Mouse (Mus musculus): ENCODE measurements at regions not wholly inside any gene's neighbourhood (a gene's known extent, or its start where the extent isn't known, plus 50 kb on each side); places are given as distances from the start of the nearest gene placed in this dataset.

DNA sequence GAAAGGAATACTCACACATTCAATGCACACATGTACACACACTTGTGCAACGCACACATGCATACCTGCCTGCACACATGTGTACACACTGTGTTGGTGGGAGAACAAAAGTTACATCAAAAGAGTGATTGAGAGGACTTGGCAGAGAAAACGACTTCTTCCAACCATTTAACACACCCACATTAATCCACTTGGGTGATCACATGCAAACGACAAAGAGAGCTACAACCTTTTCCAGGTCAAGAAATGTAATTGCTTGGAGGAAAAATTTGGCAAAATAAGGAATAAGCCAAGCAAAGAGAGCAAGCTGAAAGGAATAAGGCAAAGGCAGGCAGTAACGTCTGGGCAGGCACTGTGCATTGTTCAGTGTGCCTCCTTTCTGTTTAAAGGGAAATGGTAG lies 67.3 kb downstream of the C1d start:
- no peak overlapping the region for H3K9ac ChIP-seq
- no peak overlapping the region for H3K4me3 ChIP-seq
- ATAC-seq (ENCODE audit: low FRiP score), result no peak
- H3K4me2 ChIP-seq (replicated peaks), result no peak overlapping the region
- 32% methylated on average over 4 of the region's 4 CpGs for WGBS
- no peaks in the 10 kb centered on the region for H3K27me3 ChIP-seq
- no peak overlapping the region for H3K27ac ChIP-seq
- no peaks in the 10 kb centered on the region for H3K36me3 ChIP-seq
- no peaks in the 10 kb centered on the region for H3K9me3 ChIP-seq (replicated peaks)
- no peaks in the 10 kb centered on the region for H3K4me1 ChIP-seq

DNA sequence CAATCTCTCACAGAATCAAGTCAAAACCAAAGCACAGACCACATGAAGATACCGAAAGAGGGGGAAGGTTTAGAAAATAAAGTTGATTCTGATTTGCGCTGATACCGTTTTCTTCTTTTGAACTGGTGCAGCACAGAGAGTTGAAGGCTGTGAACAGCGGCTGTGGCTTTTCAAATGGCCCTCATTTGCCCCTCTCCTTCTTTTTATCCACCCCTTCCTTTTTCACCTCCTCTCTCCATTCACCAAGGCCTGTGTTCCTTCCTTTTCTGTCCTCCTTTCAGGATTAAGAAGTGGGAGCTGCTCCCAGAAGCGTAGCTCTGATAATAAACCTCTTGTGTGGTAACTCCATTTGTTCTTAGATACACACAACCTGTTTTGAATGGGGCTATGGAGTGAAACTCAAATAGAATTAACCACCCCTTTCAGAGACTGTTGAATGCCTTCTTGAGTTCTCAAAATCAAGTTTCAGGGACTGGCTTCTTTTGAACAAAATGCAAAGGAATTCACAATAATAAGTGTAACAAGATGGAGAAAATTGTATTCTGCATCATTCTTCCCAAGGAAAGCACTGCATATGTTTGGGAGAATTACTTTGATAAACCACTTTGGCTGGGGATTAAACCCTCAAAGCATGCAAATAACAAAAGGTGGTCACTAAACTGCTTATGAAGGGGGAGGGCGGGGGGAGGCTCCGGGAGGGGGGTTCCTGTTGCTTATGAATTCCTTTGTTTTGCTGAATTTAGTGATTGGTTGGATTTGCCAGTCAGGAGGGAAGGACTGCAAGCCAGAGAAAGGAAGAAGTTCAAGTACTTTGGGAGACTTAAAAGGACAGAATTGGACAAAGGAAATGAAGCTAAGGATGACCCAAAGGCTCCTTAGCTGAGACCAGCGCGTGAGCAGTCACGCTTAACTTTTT lies 68.6 kb downstream of the C1d start:
- no peaks in the 10 kb centered on the region for H3K4me1 ChIP-seq
- no peak overlapping the region for H3K9ac ChIP-seq
- ATAC-seq (ENCODE audit: low FRiP score), result peak; percentile 54; the same call in 1 of the 2 replicates
- no peak overlapping the region for H3K4me3 ChIP-seq
- H3K4me2 ChIP-seq (replicated peaks), result no peak overlapping the region
- H3K36me3 ChIP-seq, result no peaks in the 10 kb centered on the region
- WGBS, result 48% methylated on average over 10 of the region's 10 CpGs
- no peaks in the 10 kb centered on the region for H3K27me3 ChIP-seq
- no peak overlapping the region for H3K27ac ChIP-seq
- H3K9me3 ChIP-seq (replicated peaks), result no peaks in the 10 kb centered on the region

DNA sequence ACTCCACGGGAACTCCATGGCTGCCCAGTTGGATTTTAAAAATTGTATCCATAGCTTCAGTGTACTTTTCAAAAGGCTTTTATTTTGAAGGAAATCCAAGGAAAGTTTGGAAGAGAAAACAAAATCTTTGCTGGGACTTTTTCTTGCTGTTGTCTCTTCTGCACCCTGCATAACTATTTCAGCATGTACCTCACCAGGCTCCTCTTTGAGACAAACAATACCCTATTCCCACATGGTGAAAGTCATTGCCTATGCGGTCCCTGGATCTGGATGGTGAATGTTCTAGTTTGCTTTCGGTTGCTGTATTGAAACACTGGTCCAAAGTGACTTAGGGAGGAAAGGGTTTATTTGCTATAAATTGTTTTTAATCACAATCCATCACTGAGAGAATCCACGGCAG lies 69.3 kb downstream of the C1d start:
- no peak overlapping the region for H3K4me2 ChIP-seq (replicated peaks)

DNA sequence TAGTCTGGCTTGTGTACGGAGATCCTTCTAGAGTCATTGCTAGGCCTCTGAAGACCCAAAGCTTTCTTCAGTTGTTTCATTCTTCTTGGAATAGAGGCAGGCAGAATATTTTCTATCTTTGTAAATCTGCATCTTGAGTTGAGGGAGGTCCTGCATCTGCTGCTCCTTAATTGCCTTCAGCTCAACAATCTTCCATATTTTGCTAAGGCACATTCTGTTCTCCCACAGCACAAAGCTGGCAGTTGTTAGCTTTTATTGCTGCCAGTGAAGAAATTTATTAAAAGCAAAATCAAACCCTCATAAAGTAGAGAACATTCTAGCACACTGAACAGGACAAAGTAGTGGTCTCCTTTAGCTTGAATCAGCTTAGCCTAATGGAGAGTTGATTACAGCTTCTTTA lies 94.1 kb downstream of the C1d start:
- 96% methylated on average over 1 of the region's 1 CpGs for WGBS
- no peak overlapping the region for H3K4me2 ChIP-seq (replicated peaks)
- H3K4me1 ChIP-seq, result peaks cover 13% of the 10 kb centered on the region
- H3K4me3 ChIP-seq, result no peak overlapping the region
- no peak for ATAC-seq (ENCODE audit: low FRiP score)
- no peaks in the 10 kb centered on the region for H3K9me3 ChIP-seq (replicated peaks)
- no peak overlapping the region; the same call in 1 of the 2 replicates for H3K27ac ChIP-seq
- no peak overlapping the region for H3K9ac ChIP-seq
- no peaks in the 10 kb centered on the region for H3K27me3 ChIP-seq
- H3K36me3 ChIP-seq, result no peaks in the 10 kb centered on the region

More for the DNA sequence above, 69.3 kb downstream of the C1d start:
- Histone ChIP-seq H3K9ac (no peak overlapping the region), H3K36me3 (no peaks in the 10 kb centered on the region), H3K27ac (no peak overlapping the region), H3K9me3 (replicated peaks) (no peaks in the 10 kb centered on the region), H3K4me1 (no peaks in the 10 kb centered on the region), H3K4me3 (no peak overlapping the region), H3K27me3 (no peaks in the 10 kb centered on the region)
- 53% methylated on average over 4 of the region's 4 CpGs for WGBS
- ATAC-seq (ENCODE audit: low FRiP score), result no peak

DNA sequence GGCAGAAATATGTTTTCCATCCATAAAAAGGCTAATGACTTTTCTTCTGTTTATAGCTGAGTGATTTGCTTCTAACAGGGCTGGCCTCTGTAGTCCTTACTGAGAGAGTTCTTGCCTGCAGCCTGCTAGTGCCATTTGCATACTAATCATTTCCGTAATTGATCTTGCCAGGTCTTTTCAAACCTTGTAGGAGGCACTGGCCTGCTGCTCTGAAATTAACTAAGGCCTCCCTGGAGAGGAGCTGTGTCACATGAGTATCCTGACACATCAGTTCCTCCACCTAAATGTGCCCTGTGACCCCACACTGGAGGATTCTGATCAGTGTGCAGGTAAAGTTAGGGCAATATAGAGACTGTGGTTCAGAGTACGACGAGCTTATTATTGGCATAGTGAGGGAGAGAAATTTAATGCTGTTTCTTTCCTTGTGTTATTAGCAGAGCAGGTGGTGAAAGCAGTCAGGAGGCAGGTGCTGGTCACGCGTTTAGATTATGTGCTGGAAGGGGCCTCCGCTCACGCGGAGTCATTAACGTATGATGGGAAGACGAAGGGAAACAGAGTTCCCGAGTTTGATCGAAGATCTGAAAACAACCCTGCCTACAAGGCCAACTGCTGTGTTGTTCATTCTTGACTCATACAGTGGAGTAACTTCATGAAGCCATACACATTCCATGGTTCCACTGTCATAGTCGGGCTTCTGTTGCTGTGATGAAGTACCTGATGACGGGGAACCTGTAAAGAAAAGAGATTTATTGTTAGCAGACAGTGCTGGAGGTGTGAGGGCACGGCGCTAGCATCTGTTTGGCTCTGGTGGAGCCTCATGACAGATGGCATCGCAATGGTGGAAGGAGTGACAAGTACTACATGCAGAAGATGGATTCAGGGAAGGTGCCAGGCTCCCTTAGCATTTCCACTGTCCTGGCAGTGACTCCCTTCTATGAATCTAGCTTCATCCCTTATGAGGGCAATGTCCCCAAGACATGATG lies 95.1 kb downstream of the C1d start:
- Histone ChIP-seq H3K27ac (peak overlapping the region; percentile 36; the same call in 1 of the 2 replicates), H3K4me3 (no peak overlapping the region), H3K9ac (no peak overlapping the region), H3K4me2 (replicated peaks) (no peak overlapping the region), H3K9me3 (replicated peaks) (no peaks in the 10 kb centered on the region), H3K4me1 (peaks cover 13% of the 10 kb centered on the region), H3K36me3 (no peaks in the 10 kb centered on the region), H3K27me3 (no peaks in the 10 kb centered on the region)
- ATAC-seq (ENCODE audit: low FRiP score), result peak; percentile 83
- 61% methylated on average over 17 of the region's 17 CpGs for WGBS

DNA sequence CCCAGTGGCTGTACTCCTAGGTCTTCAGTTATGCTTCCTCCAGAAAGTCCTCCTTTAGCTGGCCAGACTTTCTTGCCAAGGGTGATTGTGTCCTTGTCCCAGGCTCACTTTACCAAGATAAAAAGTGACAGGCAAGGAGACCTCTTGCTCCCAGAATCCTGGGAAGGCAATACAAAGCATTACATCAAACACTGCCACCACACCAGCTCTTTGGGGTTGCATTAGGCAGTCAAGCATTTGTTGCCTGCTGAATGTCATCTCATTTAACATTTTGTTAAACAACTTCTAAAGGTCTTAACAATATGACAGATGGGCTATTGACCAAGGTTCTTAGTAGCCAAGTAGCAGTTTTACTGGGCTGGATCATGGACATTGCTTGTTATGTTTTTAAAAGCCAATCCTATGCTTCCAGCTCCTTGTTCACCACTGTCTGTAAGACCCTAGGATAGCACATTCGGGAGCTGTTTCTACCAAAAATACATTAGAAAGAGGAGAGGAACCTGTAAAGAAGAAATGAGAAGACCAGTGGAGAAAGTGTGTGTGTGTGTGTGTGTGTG lies 102.4 kb downstream of the C1d start:
- Histone ChIP-seq H3K9ac (no peak overlapping the region), H3K36me3 (no peaks in the 10 kb centered on the region), H3K4me2 (replicated peaks) (no peak overlapping the region), H3K27me3 (no peaks in the 10 kb centered on the region), H3K4me3 (no peak overlapping the region), H3K4me1 (0 out of 2 replicates have a peak, but pooled peaks cover 3% of the 10 kb centered on the region), H3K9me3 (replicated peaks) (no peaks in the 10 kb centered on the region), H3K27ac (no peak overlapping the region)
- ATAC-seq (ENCODE audit: low FRiP score), result no peak
- 67% methylated on average over 1 of the region's 1 CpGs for WGBS

DNA sequence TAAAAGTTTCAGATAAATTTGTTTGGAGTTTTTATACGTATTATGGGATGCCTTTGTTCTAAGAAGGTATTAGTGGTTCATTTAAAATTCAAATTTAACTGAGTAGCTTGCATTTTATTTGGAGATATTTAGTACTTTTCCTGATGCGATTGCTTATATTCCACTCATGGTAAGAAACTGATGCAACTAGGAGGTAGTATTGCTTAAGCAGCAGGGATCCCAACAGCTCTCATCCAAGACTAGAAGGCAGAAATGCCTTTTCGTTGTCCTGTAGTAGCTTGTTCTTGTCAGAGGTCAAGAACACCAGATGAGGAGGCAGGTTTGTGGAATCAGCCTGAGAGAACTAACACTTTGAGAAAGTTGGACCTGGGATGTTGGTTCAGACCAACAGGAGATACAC lies 120.5 kb downstream of the C1d start:
- H3K36me3 ChIP-seq, result no peaks in the 10 kb centered on the region
- no peak overlapping the region for H3K9ac ChIP-seq
- H3K27me3 ChIP-seq, result no peaks in the 10 kb centered on the region
- no peak overlapping the region for H3K27ac ChIP-seq
- ATAC-seq (ENCODE audit: low FRiP score), result no peak
- no peak overlapping the region for H3K4me3 ChIP-seq
- H3K9me3 ChIP-seq (replicated peaks), result no peaks in the 10 kb centered on the region
- H3K4me1 ChIP-seq, result no peaks in the 10 kb centered on the region
- 79% methylated on average over 3 of the region's 3 CpGs for WGBS
- no peak overlapping the region for H3K4me2 ChIP-seq (replicated peaks)

DNA sequence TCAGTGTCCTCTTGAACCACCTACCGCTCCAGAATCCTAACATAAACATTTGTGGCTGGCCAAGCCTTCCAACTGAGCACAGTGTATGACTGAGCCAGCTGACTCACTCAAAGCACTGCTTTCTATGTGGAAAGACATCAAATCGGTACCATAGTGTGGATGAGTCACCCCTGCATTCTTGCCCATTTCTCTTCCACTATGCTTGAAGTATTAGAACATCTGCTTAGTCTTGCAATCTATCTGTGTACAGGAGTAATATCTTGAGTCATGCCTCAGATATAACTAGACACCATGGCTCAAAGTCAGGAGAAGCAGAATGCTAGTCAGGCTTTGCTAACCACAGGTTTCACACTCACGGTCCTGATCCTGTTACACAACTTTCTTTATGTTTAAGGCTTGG lies 129.4 kb downstream of the C1d start:
- no peak overlapping the region for H3K4me3 ChIP-seq
- no peak overlapping the region for H3K9ac ChIP-seq
- H3K27me3 ChIP-seq, result no peaks in the 10 kb centered on the region
- H3K4me1 ChIP-seq, result no peaks in the 10 kb centered on the region
- ATAC-seq (ENCODE audit: low FRiP score), result no peak
- H3K27ac ChIP-seq, result no peak overlapping the region
- WGBS, result 83% methylated on average over 3 of the region's 3 CpGs
- H3K9me3 ChIP-seq (replicated peaks), result no peaks in the 10 kb centered on the region
- H3K36me3 ChIP-seq, result no peaks in the 10 kb centered on the region
- H3K4me2 ChIP-seq (replicated peaks), result no peak overlapping the region

DNA sequence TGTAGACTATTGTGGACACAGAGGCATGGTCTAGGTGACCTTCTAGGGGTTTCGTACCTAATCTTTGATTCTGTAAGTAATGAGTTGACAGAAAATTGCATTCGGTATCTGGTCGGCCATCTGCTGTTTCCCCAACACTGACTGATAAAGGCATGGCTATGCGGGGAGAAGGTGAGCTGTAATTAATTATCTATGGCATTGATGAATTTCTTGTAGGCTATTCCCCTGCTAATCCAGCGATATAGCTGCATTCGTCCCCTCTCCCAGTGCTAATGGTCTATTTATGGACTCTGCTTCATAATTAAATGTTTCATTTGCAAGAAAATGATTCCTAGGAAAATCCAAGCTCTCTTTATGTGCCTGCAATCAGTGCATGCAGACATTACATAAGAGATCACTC lies 136.5 kb downstream of the C1d start:
- no peaks in the 10 kb centered on the region for H3K27me3 ChIP-seq
- ATAC-seq (ENCODE audit: low FRiP score), result peak; percentile 86
- H3K4me3 ChIP-seq, result no peak overlapping the region
- no peak overlapping the region for H3K9ac ChIP-seq
- WGBS, result 65% methylated on average over 6 of the region's 6 CpGs
- peak overlapping the region; percentile 71 for H3K27ac ChIP-seq
- no peaks in the 10 kb centered on the region for H3K36me3 ChIP-seq
- H3K9me3 ChIP-seq (replicated peaks), result no peaks in the 10 kb centered on the region
- no peak overlapping the region for H3K4me2 ChIP-seq (replicated peaks)
- H3K4me1 ChIP-seq, result 0 out of 2 replicates have a peak, but pooled peaks cover 3% of the 10 kb centered on the region

DNA sequence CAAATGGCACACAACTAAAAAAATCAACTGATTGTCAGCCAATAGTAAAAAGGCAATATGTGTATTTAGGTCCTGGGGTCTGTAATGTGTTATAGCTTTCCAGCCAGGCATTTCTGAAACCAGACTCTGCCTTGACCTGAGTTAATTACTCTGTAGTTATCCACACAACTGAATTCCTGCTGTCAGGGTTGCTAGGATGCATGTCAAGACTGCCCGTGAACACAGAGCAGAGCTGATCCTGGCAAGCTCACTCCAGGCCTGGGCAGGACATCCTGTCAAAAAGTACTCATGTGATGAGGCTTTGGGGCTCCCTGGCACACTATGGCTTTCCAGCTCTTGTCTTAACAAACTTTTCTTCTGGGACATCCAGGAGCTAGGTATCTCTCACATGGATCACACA lies 157.2 kb downstream of the C1d start:
- no peak overlapping the region for H3K4me3 ChIP-seq
- WGBS, result 9% methylated on average over 1 of the region's 1 CpGs
- H3K4me1 ChIP-seq, result no peaks in the 10 kb centered on the region
- no peak overlapping the region for H3K27ac ChIP-seq
- ATAC-seq (ENCODE audit: low FRiP score), result peak; percentile 78
- no peaks in the 10 kb centered on the region for H3K9me3 ChIP-seq (replicated peaks)
- H3K27me3 ChIP-seq, result no peaks in the 10 kb centered on the region
- H3K4me2 ChIP-seq (replicated peaks), result no peak overlapping the region
- H3K9ac ChIP-seq, result no peak overlapping the region
- no peaks in the 10 kb centered on the region for H3K36me3 ChIP-seq

DNA sequence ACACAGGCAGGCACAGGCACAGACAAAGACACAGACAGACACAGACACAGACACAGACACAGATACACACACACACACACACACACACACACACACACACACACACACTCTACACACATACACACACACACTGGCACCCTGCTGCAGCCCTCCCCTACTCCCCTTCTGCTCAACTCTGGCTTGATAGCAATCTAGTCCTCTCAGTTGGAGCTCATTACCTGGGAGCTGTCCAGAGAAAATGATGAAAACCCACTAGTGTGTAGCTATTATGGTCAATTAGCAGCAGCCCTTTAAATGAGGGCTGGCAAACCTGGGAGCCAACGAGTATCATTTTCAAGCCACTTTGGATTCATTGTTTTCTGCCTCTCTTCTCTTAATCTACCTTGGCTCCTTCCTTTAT lies 157.8 kb downstream of the C1d start:
- Histone ChIP-seq H3K36me3 (no peaks in the 10 kb centered on the region), H3K4me3 (no peak overlapping the region), H3K27ac (no peak overlapping the region), H3K9ac (no peak overlapping the region), H3K4me1 (no peaks in the 10 kb centered on the region), H3K4me2 (replicated peaks) (no peak overlapping the region), H3K27me3 (no peaks in the 10 kb centered on the region), H3K9me3 (replicated peaks) (no peaks in the 10 kb centered on the region)
- ATAC-seq (ENCODE audit: low FRiP score), result no peak
- WGBS, result 38% methylated on average over 1 of the region's 1 CpGs

DNA sequence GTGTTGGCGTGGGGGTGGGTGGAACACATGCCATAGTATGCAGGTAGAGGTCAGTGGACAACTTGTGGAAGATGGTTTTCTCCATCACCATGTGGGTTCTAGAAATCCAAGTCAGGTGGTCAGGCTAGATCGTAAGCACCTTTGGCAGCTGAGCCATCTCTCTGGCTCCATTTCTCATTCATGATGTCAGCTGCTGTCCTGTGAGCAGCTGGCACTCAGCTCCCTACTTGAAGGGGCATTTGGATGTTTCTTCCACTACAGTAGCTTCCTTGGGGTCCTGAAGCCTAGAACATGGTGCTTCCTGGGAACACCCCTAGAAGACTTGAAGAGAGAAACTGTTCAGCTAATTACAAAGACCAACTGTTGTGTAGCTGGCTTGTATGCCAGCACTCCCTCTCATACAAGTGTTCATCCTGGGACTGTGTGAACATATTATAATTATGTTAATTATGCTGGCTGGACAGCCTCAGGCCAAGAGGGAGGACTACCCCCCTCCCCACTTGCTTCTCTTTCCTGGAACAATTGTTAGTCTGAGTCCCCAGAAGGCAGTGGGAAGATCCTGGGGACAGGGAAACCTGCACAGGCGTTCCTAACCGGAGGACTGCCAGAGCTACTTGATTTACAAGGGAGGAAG lies 160.4 kb downstream of the C1d start:
- Histone ChIP-seq H3K27me3 (no peaks in the 10 kb centered on the region), H3K9ac (no peak overlapping the region), H3K9me3 (replicated peaks) (peaks cover 7% of the 10 kb centered on the region), H3K4me1 (no peaks in the 10 kb centered on the region), H3K4me3 (no peak overlapping the region), H3K27ac (no peak overlapping the region), H3K4me2 (replicated peaks) (no peak overlapping the region), H3K36me3 (no peaks in the 10 kb centered on the region)
- peak; percentile 74 for ATAC-seq (ENCODE audit: low FRiP score)
- WGBS, result 62% methylated on average over 4 of the region's 4 CpGs
